ENCODE assay signal across 20 mouse cellular contexts in genomic region chr4:111367771-111368170, GRCm38 (mm10). TPM values are rescaled to one million over a fixed set of nuclear protein-coding genes. Genes with fewer than 3 reads are reported as not detected.
A peak's percentile ranks its signal among the peaks of the same experiment; 100 is the strongest.
DNase-seq lines count a peak whose midpoint lies in the region; TF ChIP-seq lines count a peak whose summit lies in the region.
"Had no signal": no experiment of that assay in that cellular context is flagged by ENCODE, and none has a peak within 500 bp of the region (broad histone marks: within the 10 kb centered on the region; RNA-seq: fewer than 3 reads in every experiment).

No protein-coding gene starts in this region.

- TF ChIP-seq CTCF in lung, adult 2 months (IDR thresholded peaks at IDR 0.05; ENCODE audit: insufficient read depth, low read length) = no peak

- DNase-seq in Muller cell, postnatal 12 days (ENCODE audit: inconsistent ontology term) = peak; percentile 37
- DNase-seq in brain, adult 2 months (ENCODE audit: low read depth, low spot score) = peak; percentile 10
- peak; percentile 23 for DNase-seq in retina, adult 2 months (ENCODE audit: low read depth, low spot score)
- peak; percentile 83 for DNase-seq in retina, postnatal 1 day
- DNase-seq in left cerebral cortex, adult 9 months (ENCODE audit: low spot score in 2 of 2) = no peak
- DNase-seq in lung, adult 2 months = no peak
- no peak for DNase-seq in B cell, adult 2 months
- no peak for DNase-seq in MN1 (ENCODE audit: low spot score)
- DNase-seq: adrenal gland, adult 8-10 months; adrenal gland, postnatal 14 days; adrenal gland, postnatal 36 days; cerebellum, adult 11-12 months; cerebellum, adult 2 months; cerebellum, adult 9-10 months; cerebellum, postnatal 10 days; cerebellum, postnatal 25 days; forebrain, postnatal 0 days had no signal

- H3K4me3 ChIP-seq in lung, adult 2 months (replicated peaks; ENCODE audit: extremely low read depth, low read depth, low read length) = no peak overlapping the region
- H3K4me3 ChIP-seq: forebrain, embryonic 13.5 days; forebrain, embryonic 15.5 days had no signal

- H3K4me1 ChIP-seq in lung, adult 2 months (ENCODE audit: control insufficient read depth, insufficient read depth, low read length) = no peaks in the 10 kb centered on the region
- H3K4me1 ChIP-seq: forebrain, embryonic 13.5 days; forebrain, embryonic 15.5 days had no signal

- no peak for TF ChIP-seq POLR2A in lung, adult 2 months (IDR thresholded peaks at IDR 0.05; ENCODE audit: borderline replicate concordance, extremely low read depth, low read depth, low read length)

- WGBS in lung, adult 2 months = 50% methylated on average over 2 of the region's 2 CpGs

RNA-seq across cellular contexts. Expression of gene Bend5, which starts 47.0 kb away (rescaled TPM):
- polyA plus RNA-seq in lung, adult 2 months (2012; rRNA removed) = 4.0 and 5.2 TPM in 2 replicates
- polyA plus RNA-seq: G1E had no signal

Comparison
In these comparisons a context has a peak if more than half of its experiments do, and no peak if none do; other contexts are left out.
1. DNase-seq: peak in Muller cell, postnatal 12 days (single experiment), brain, adult 2 months (single experiment), retina, adult 2 months (single experiment) and retina, postnatal 1 day (single experiment); none in left cerebral cortex, adult 9 months (0 of 2), lung, adult 2 months (single experiment), B cell, adult 2 months (0 of 2) and MN1 (single experiment).